Comparison of ENCODE assay signal across 23 mouse cellular contexts in the genomic region with DNA sequence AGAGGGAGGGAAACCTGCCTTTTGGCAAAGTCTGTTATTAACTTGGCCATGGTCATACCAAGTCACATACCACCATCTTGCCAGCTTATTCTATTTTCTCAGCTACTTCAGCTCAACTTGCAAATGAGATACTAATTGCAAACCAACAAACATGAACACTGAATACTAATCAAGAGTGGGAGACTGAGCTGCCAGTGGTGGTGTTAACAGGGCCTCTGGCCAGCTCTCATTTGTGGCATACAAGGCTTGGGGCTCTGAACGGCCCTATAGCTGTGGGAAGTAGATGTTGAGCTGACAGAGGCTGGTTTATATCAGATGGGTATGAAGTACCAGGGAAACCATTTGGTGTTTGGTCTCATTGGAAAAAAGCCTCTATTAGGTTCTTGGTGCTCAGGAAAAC. TPM values are rescaled to one million over a fixed set of nuclear protein-coding genes. Genes with fewer than 3 reads are reported as not detected.
A peak's percentile ranks its signal among the peaks of the same experiment; 100 is the strongest.
DNase-seq lines count a peak whose midpoint lies in the region; ATAC-seq and TF ChIP-seq lines count a peak whose summit lies in the region.
"Had no signal": no experiment of that assay in that cellular context is flagged by ENCODE, and none has a peak within 500 bp of the region (broad histone marks: within the 10 kb centered on the region; RNA-seq: fewer than 3 reads in every experiment).

No protein-coding gene starts in this region.

- no peaks in the 10 kb centered on the region for H3K27me3 ChIP-seq in forebrain, embryonic 15.5 days
- no peaks in the 10 kb centered on the region for H3K27me3 ChIP-seq in forebrain, embryonic 10.5 days (ENCODE audit: poor library complexity, severe bottlenecking)
- no peaks in the 10 kb centered on the region for H3K27me3 ChIP-seq in hindbrain, embryonic 13.5 days
- H3K27me3 ChIP-seq in hindbrain, embryonic 11.5 days (ENCODE audit: control insufficient read depth, insufficient read depth, low read length), result no peaks in the 10 kb centered on the region
- H3K27me3 ChIP-seq in midbrain, postnatal 0 days (ENCODE audit: insufficient read depth, low read length), result no peaks in the 10 kb centered on the region
- H3K27me3 ChIP-seq in midbrain, embryonic 13.5 days, result no peaks in the 10 kb centered on the region
- H3K27me3 ChIP-seq: limb, embryonic 15.5 days; midbrain, embryonic 15.5 days had no signal

- H3K9me3 ChIP-seq in forebrain, embryonic 15.5 days, result no peaks in the 10 kb centered on the region
- H3K9me3 ChIP-seq in forebrain, embryonic 10.5 days, result no peaks in the 10 kb centered on the region
- H3K9me3 ChIP-seq in hindbrain, embryonic 13.5 days, result no peaks in the 10 kb centered on the region
- H3K9me3 ChIP-seq in hindbrain, embryonic 11.5 days (ENCODE audit: control insufficient read depth, low read length), result no peaks in the 10 kb centered on the region
- H3K9me3 ChIP-seq in midbrain, postnatal 0 days (ENCODE audit: low read length), result no peaks in the 10 kb centered on the region
- no peaks in the 10 kb centered on the region for H3K9me3 ChIP-seq in midbrain, embryonic 13.5 days
- H3K9me3 ChIP-seq: limb, embryonic 15.5 days; megakaryocyte, embryonic 14.5 days; midbrain, embryonic 15.5 days had no signal

- peak overlapping the region; percentile 61 for H3K27ac ChIP-seq in forebrain, embryonic 15.5 days (replicated peaks)
- no peak overlapping the region for H3K27ac ChIP-seq in forebrain, embryonic 10.5 days
- H3K27ac ChIP-seq in hindbrain, embryonic 13.5 days, result 0 out of 2 replicates have a peak overlapping the region, but pooled peaks have one; percentile 12
- no peak overlapping the region for H3K27ac ChIP-seq in hindbrain, embryonic 11.5 days (ENCODE audit: low read depth, low read length)
- no peak overlapping the region for H3K27ac ChIP-seq in midbrain, postnatal 0 days (ENCODE audit: low read depth, low read length)
- no peak overlapping the region for H3K27ac ChIP-seq in midbrain, embryonic 13.5 days
- H3K27ac ChIP-seq: limb, embryonic 15.5 days; liver, embryonic 14.5 days; midbrain, embryonic 15.5 days; stomach, postnatal 0 days had no signal

- DNase-seq in forebrain, embryonic 10.5 days (ENCODE audit: extremely low spot score, low spot score), result no peak
- DNase-seq in hindbrain, embryonic 11.5 days (ENCODE audit: low spot score), result no peak
- DNase-seq in midbrain, postnatal 0 days (ENCODE audit: low spot score), result peak; percentile 21
- no peak for DNase-seq in spleen, postnatal 4 days (ENCODE audit: low spot score in 2 of 2)
- DNase-seq: adrenal gland, postnatal 14 days; cerebellum, adult 9-10 months; gastrocnemius, postnatal 10 days; heart, adult 18-20 months; kidney, postnatal 25 days; layer of hippocampus, adult 9-11 months; left cerebral cortex, postnatal 4 days; lung, embryonic 14.5 days; thymus, adult 2 months had no signal

- H3K4me3 ChIP-seq in forebrain, embryonic 15.5 days, result no peak overlapping the region
- no peak overlapping the region for H3K4me3 ChIP-seq in forebrain, embryonic 10.5 days
- H3K4me3 ChIP-seq in hindbrain, embryonic 13.5 days, result no peak overlapping the region
- H3K4me3 ChIP-seq in hindbrain, embryonic 11.5 days (ENCODE audit: low read depth, low read length), result no peak overlapping the region
- no peak overlapping the region for H3K4me3 ChIP-seq in midbrain, postnatal 0 days (ENCODE audit: low read depth, low read length)
- no peak overlapping the region for H3K4me3 ChIP-seq in midbrain, embryonic 13.5 days (replicated peaks)
- H3K4me3 ChIP-seq: limb, embryonic 15.5 days; megakaryocyte, embryonic 14.5 days; midbrain, embryonic 15.5 days had no signal

- H3K4me1 ChIP-seq in forebrain, embryonic 15.5 days, result peaks cover 49% of the 10 kb centered on the region
- peaks cover 17% of the 10 kb centered on the region for H3K4me1 ChIP-seq in forebrain, embryonic 10.5 days
- peaks cover 22% of the 10 kb centered on the region for H3K4me1 ChIP-seq in hindbrain, embryonic 13.5 days (replicated peaks)
- no peaks in the 10 kb centered on the region for H3K4me1 ChIP-seq in hindbrain, embryonic 11.5 days (replicated peaks; ENCODE audit: control insufficient read depth, insufficient read depth, low read length)
- 0 out of 2 replicates have a peak, but pooled peaks cover 5% of the 10 kb centered on the region for H3K4me1 ChIP-seq in midbrain, postnatal 0 days (ENCODE audit: insufficient read depth, low read length)
- H3K4me1 ChIP-seq in midbrain, embryonic 13.5 days (replicated peaks), result peaks cover 11% of the 10 kb centered on the region; the same call in 1 of the 2 replicates

- no peak overlapping the region for H3K4me2 ChIP-seq in forebrain, embryonic 15.5 days (replicated peaks)
- H3K4me2 ChIP-seq in hindbrain, embryonic 13.5 days, result no peak overlapping the region
- no peak overlapping the region for H3K4me2 ChIP-seq in hindbrain, embryonic 11.5 days (replicated peaks; ENCODE audit: low read depth, low read length)
- no peak overlapping the region for H3K4me2 ChIP-seq in midbrain, postnatal 0 days (ENCODE audit: low read depth, low read length, poor library complexity, severe bottlenecking)
- no peak overlapping the region for H3K4me2 ChIP-seq in midbrain, embryonic 13.5 days (replicated peaks)
- H3K4me2 ChIP-seq: limb, embryonic 15.5 days; lung, embryonic 14.5 days; midbrain, embryonic 15.5 days had no signal

- no peak overlapping the region for H3K9ac ChIP-seq in forebrain, embryonic 15.5 days (replicated peaks)
- H3K9ac ChIP-seq in hindbrain, embryonic 13.5 days, result no peak overlapping the region
- H3K9ac ChIP-seq in hindbrain, embryonic 11.5 days (ENCODE audit: low read depth, low read length), result no peak overlapping the region
- no peak overlapping the region for H3K9ac ChIP-seq in midbrain, postnatal 0 days (replicated peaks; ENCODE audit: low read length, poor library complexity, severe bottlenecking)
- H3K9ac ChIP-seq in midbrain, embryonic 13.5 days (replicated peaks), result no peak overlapping the region
- H3K9ac ChIP-seq: limb, embryonic 15.5 days; liver, embryonic 14.5 days; lung, embryonic 14.5 days; midbrain, embryonic 15.5 days had no signal

- H3K36me3 ChIP-seq in forebrain, embryonic 15.5 days, result no peaks in the 10 kb centered on the region
- no peaks in the 10 kb centered on the region for H3K36me3 ChIP-seq in forebrain, embryonic 10.5 days (replicated peaks)
- peaks cover 22% of the 10 kb centered on the region for H3K36me3 ChIP-seq in hindbrain, embryonic 13.5 days
- H3K36me3 ChIP-seq in hindbrain, embryonic 11.5 days (ENCODE audit: control insufficient read depth, insufficient read depth, low read length), result no peaks in the 10 kb centered on the region
- H3K36me3 ChIP-seq in midbrain, postnatal 0 days (ENCODE audit: insufficient read depth, low read length), result peaks cover 7% of the 10 kb centered on the region
- peaks cover 24% of the 10 kb centered on the region for H3K36me3 ChIP-seq in midbrain, embryonic 13.5 days
- H3K36me3 ChIP-seq: limb, embryonic 15.5 days; midbrain, embryonic 15.5 days had no signal

- WGBS in forebrain, embryonic 15.5 days, result 19% methylated on average over 1 of the region's 1 CpGs
- 82% methylated on average over 1 of the region's 1 CpGs for WGBS in forebrain, embryonic 10.5 days
- 73% methylated on average over 1 of the region's 1 CpGs for WGBS in hindbrain, embryonic 13.5 days
- WGBS in hindbrain, embryonic 11.5 days, result 83% methylated on average over 1 of the region's 1 CpGs
- WGBS in midbrain, postnatal 0 days, result 48% methylated on average over 1 of the region's 1 CpGs
- 76% methylated on average over 1 of the region's 1 CpGs for WGBS in midbrain, embryonic 13.5 days

- peak; percentile 80 for ATAC-seq in forebrain, embryonic 15.5 days (replicated peaks)
- no peak for ATAC-seq in hindbrain, embryonic 13.5 days (ENCODE audit: low FRiP score)
- no peak for ATAC-seq in hindbrain, embryonic 11.5 days (ENCODE audit: low FRiP score)
- ATAC-seq in midbrain, postnatal 0 days (ENCODE audit: low FRiP score), result no peak
- no peak for ATAC-seq in midbrain, embryonic 13.5 days
- ATAC-seq: CD4-positive, CD25-positive, alpha-beta regulatory T cell, adult 4 months; intestine, postnatal 0 days; midbrain, embryonic 15.5 days had no signal

- no peak for TF ChIP-seq CTCF in midbrain, postnatal 0 days (IDR thresholded peaks at IDR 0.05)

RNA-seq across cellular contexts. Expression of a gene that starts 51.2 kb away (rescaled TPM):
- polyA plus RNA-seq in forebrain, embryonic 15.5 days (2015; fragmentation: Nextera tagmentation; extraction: Ambion mirVana), result 10.0 and 10.8 TPM in 2 replicates
- polyA plus RNA-seq in forebrain, embryonic 10.5 days (2016; fragmentation: Nextera tagmentation; extraction: Ambion mirVana), result 24.3 and 25.1 TPM in 2 replicates
- polyA plus RNA-seq in hindbrain, embryonic 13.5 days (2015; fragmentation: Nextera tagmentation; extraction: Ambion mirVana), result 16.9 and 17.9 TPM in 2 replicates
- polyA plus RNA-seq in hindbrain, embryonic 11.5 days (2014; fragmentation: Nextera tagmentation; extraction: Ambion mirVana), result 19.9 and 21.3 TPM in 2 replicates
- 16.7 and 16.8 TPM in 2 replicates for total RNA-seq in midbrain, postnatal 0 days (2014; rRNA removed)
- 9.8 TPM in 2 replicates for polyA plus RNA-seq in midbrain, postnatal 0 days (2015; fragmentation: Nextera tagmentation; extraction: Ambion mirVana)
- polyA plus RNA-seq in midbrain, embryonic 13.5 days (2015; fragmentation: Nextera tagmentation; extraction: Ambion mirVana), result 14.8 and 15.5 TPM in 2 replicates

Comparison
In these comparisons a context has a peak if more than half of its experiments do, and no peak if none do; other contexts are left out.
1. H3K27ac ChIP-seq: peak in forebrain, embryonic 15.5 days (single experiment) and hindbrain, embryonic 13.5 days (single experiment); none in forebrain, embryonic 10.5 days (single experiment), hindbrain, embryonic 11.5 days (single experiment), midbrain, postnatal 0 days (single experiment) and midbrain, embryonic 13.5 days (single experiment).